Mouse (Mus musculus): Measurements from ENCODE around the gene Olfr1340.
A peak's percentile ranks its signal among the peaks of the same experiment; 100 is the strongest.

Olfr1340 gene

GRCm38 (mm10) chr4:118719838-118720237 is at the start of gene Olfr1340:
Olfr1340 (plus strand) TSS chr4:118720138.
- no peak for DNase-seq (ENCODE audit: low read depth, low spot score)

GRCm38 (mm10) chr4:118687086-118687485 is 32.9 kb upstream of the Olfr1340 start:
- no peak for DNase-seq (ENCODE audit: low read depth, low spot score)

DNA sequence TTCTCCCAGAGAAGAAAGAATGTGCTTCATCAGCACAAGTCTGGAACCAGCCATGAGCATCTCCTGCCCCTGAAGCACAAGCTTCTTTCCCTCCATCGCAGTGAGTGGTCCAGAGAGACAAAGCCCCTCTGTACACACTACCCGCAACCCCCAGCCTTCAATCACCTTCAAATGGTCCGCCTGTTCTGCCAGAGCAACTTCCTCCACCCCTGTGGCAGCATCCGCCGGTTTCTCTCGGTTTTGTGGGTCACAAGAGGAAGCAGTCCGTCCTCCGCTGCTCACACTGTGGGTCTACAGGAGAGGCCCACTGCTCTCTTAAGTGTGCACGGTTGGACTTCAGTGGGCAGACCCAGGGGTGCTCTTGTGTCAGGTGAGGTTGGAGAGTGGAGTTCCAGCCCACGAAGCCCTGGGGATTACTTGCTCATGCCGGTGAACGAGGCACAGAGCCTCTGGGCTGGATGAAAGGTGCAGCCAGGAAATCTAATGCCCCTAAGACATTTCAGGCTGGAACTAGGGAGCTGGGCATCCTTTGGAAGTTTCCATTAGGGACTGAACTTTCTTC is 27.4 kb upstream of the Olfr1340 start, which contains the start of gene Olfr1342:
Gene Olfr1342 (minus strand): TSS at position 345 of the 562 bp plus-strand sequence.
- DNase-seq (ENCODE audit: low read depth, low spot score) = no peak

- no peak for DNase-seq (ENCODE audit: low read depth, low spot score)
Observed at GRCm38 (mm10) chr4:118693812-118694211, 26.1 kb upstream of the Olfr1340 start.

GRCm38 (mm10) chr4:118703223-118703622 is 16.7 kb upstream of the Olfr1340 start, which contains the start of gene Olfr1341:
Olfr1341 (plus strand) TSS chr4:118703523.
- no peak for DNase-seq (ENCODE audit: low read depth, low spot score)

DNA sequence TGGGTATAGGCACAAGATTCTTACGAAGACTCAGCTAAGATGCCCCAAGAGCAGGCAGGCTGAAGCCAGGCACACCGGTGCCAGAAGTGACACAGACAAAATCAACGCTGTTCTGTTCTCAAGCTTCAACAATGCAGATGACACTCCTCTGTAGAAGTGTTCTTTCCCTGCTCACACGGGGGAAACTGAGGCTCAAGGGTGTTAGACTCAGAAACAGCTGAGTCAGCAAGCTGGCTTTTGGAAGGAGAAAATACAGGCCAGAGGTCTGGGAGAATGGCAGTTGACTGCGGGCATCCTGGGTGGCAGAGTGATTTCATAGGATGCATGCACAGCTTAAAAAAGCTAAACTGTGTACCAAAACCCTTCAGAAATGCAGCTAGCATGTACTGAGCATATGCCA is 11.9 kb upstream of the Olfr1340 start:
- no peak for DNase-seq (ENCODE audit: low read depth, low spot score)

GRCm38 (mm10) chr4:118711656-118712055 is 8.3 kb upstream of the Olfr1340 start:
- DNase-seq (ENCODE audit: low read depth, low spot score) = no peak

- peak; percentile 39 for DNase-seq (ENCODE audit: low read depth, low spot score)
Observed at GRCm38 (mm10) chr4:118721742-118722483, 2.0 kb downstream of the Olfr1340 start.

DNA sequence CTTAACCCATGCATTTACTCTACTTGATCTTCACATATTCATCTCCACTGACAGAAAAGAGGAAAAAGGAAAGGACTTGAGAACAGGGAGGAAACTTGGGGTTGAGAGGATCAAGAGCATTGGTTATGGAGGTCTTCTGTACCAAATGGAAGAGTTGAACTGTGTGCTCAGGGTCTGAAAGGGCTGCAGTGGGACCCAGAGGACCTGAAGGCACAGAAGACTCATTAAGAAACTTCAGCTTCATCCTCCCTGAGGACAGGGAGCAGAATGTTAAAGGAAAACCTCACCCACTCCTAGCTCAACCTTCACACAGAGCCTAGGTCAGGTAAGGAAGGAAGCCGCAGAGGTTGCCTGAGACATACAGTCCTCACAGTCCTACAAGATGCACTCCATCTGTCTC is 11.9 kb downstream of the Olfr1340 start, which contains the start of gene Olfr1339:
Gene Olfr1339 (plus strand): TSS at position 301 of the 400 bp plus-strand sequence.
- no peak for DNase-seq (ENCODE audit: low read depth, low spot score)

- no peak for DNase-seq (ENCODE audit: low read depth, low spot score)
Observed at GRCm38 (mm10) chr4:118739574-118739973, 19.6 kb downstream of the Olfr1340 start.

DNA sequence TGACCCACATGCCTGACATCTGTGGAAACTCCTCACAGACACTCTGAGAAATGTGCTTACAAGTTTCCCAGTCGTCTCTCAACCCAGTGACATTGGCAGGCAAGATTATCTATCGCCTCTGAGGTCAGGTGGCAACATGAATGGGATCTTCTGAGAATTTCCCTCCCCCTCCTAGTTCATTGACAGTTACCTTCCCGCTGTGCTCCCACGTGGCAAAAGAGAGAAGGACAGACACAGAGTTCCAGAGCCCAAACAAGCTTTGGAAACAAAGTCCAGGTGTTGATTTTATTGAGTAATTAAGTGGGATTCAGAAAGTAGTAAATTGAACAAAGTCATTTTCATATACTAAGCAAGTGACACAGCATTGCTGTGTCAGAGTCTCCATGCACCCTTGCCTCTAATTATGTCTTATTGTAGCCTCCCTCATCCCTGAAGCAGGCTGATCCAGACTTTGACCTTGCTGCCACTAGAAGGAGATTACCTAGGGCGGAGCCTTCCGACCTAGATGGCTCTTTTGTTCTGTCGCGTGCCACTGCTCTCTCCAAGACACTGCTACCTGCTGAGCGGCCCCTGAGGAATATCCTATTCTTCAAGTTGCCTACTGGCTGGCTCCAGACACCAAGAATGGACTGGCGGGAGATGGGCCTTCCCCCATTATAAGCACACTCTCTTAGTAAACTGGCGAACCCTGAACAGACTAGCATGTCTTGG is 21.2 kb downstream of the Olfr1340 start:
- no peak for DNase-seq (ENCODE audit: low read depth, low spot score)

- no peak for DNase-seq (ENCODE audit: low read depth, low spot score)
Observed at GRCm38 (mm10) chr4:118741881-118742280, 21.9 kb downstream of the Olfr1340 start.

DNA sequence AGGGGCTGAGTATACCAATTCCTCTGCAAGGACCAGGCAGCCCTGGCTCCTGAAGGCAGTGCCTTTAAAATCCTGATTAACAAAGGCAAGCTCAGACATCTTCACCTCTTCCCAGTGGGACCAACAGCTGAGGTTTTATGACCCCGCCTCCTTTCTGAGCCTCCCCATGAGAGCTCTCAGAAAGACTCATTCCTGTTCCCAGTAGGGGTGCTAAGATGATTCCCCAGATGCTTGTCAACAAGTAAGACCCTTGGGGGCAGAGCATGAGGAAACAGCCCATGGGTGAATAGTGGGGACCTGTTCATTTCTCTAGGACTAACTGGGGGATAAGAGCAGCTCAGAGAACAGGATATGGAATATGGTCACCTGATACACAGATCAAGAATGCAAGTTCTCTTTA is 38.7 kb downstream of the Olfr1340 start, which contains the start of gene Olfr1338:
Gene Olfr1338 (minus strand): TSS at position 101 of the 400 bp plus-strand sequence.
- DNase-seq (ENCODE audit: low read depth, low spot score) = no peak

Data from 3T3-L1 (cell line).